Mouse (Mus musculus) MEL (cell line): ENCODE measurements at regions not wholly inside any gene's neighbourhood (a gene's known extent, or its start where the extent isn't known, plus 50 kb on each side); places are given as distances from the start of the nearest gene placed in this dataset.

Experiments used
- DNase-seq: peaks from one replicate; pipeline ENCODE4 v3.0.0; 2011; ENCODE audit warnings: low read depth, low spot score
- H3K27ac ChIP-seq: 2 replicates; pipeline ENCODE4 v1.5.1; 2012; ENCODE audit warnings: low read depth, mild to moderate bottlenecking, control low read depth, low read length, moderate library complexity; ENCODE audit not compliant: control insufficient read depth
- H3K27me3 ChIP-seq, 2 experiments: fragments of 150-350 bp in 1 of 2; sonication (generic) in 1 of 2; 2 replicates each; pipeline ENCODE4 v1.6.1; 2012; ENCODE audit warnings: low read length in 2 of 2, mild to moderate bottlenecking in 2 of 2, improper control_type of control experiment in 1 of 2, moderate library complexity in 1 of 2; ENCODE audit not compliant: insufficient read depth in 2 of 2, control insufficient read depth in 1 of 2
- H3K36me3 ChIP-seq, 2 experiments: 2 replicates each; pipeline ENCODE4 v1.6.1; 2012 to 2014; ENCODE audit warnings: low read length in 2 of 2, improper control_type of control experiment in 1 of 2, inconsistent platforms in 1 of 2, mild to moderate bottlenecking in 1 of 2; ENCODE audit not compliant: insufficient read depth in 2 of 2, control insufficient read depth in 1 of 2
- H3K4me1 ChIP-seq, 2 experiments: fragments of 150-350 bp in 1 of 2; sonication (generic) in 1 of 2; 2 replicates each; pipeline ENCODE4 v1.6.1; 2012; ENCODE audit warnings: low read length in 2 of 2, improper control_type of control experiment in 1 of 2, mild to moderate bottlenecking in 1 of 2; ENCODE audit not compliant: insufficient read depth in 2 of 2, control insufficient read depth in 1 of 2
- H3K4me3 ChIP-seq, 2 experiments: fragments of 150-350 bp in 1 of 2; sonication (generic) in 1 of 2; 2 replicates each; pipeline ENCODE4 v1.5.1; 2012; ENCODE audit warnings: low read depth in 2 of 2, low read length in 2 of 2, mild to moderate bottlenecking in 2 of 2, moderate library complexity in 2 of 2, control low read depth in 1 of 2, improper control_type of control experiment in 1 of 2; ENCODE audit not compliant: control insufficient read depth in 1 of 2, insufficient read depth in 1 of 2
- H3K79me2 ChIP-seq: 2 replicates; pipeline ENCODE4 v1.6.1; 2012; ENCODE audit warnings: mild to moderate bottlenecking, low read length, moderate library complexity; ENCODE audit not compliant: control insufficient read depth, poor library complexity, insufficient read depth
- H3K9ac ChIP-seq: 2 replicates; pipeline ENCODE4 v1.6.1; 2012; ENCODE audit warnings: low read depth, mild to moderate bottlenecking, control low read depth, low read length, moderate library complexity; ENCODE audit not compliant: control insufficient read depth, poor library complexity, severe bottlenecking
- H3K9me3 ChIP-seq: fragments of 150-350 bp; sonication (generic); replicated peaks from 2 replicates; pipeline ENCODE4 v1.6.1; 2012; ENCODE audit warnings: mild to moderate bottlenecking, low read length, improper control_type of control experiment, moderate library complexity; ENCODE audit not compliant: insufficient read depth
- BHLHE40 ChIP-seq: IDR thresholded peaks from 2 replicates; pipeline ENCODE4 v1.6.1; 2012; ENCODE audit warnings: low read depth, mild to moderate bottlenecking, inconsistent platforms, low read length, improper control_type of control experiment, borderline replicate concordance
- CHD1 ChIP-seq: IDR thresholded peaks from 2 replicates; pipeline ENCODE4 v1.6.1; 2012; ENCODE audit warnings: low read depth, mild to moderate bottlenecking, inconsistent platforms, low read length, improper control_type of control experiment
- CHD2 ChIP-seq: IDR thresholded peaks from 2 replicates; pipeline ENCODE4 v1.6.1; 2011; ENCODE audit warnings: low read length, improper control_type of control experiment
- CTCF ChIP-seq, 3 experiments: IDR thresholded peaks in 2 of 3; conservative IDR thresholded peaks in 1 of 3; 2 replicates each; pipeline ENCODE4 v1.5.1; 2011 to 2012; ENCODE audit warnings: low read length in 3 of 3, low read depth in 2 of 3, mild to moderate bottlenecking in 2 of 3, improper control_type of control experiment in 1 of 3, inconsistent platforms in 1 of 3, mixed read lengths in 1 of 3, moderate library complexity in 1 of 3; ENCODE audit not compliant: control insufficient read depth in 1 of 3, insufficient read depth in 1 of 3, poor library complexity in 1 of 3, severe bottlenecking in 1 of 3
- E2F4 ChIP-seq: IDR thresholded peaks from 2 replicates; pipeline ENCODE4 v1.6.1; 2011; ENCODE audit warnings: low read depth, low read length, improper control_type of control experiment, borderline replicate concordance
- ELF1 ChIP-seq: IDR thresholded peaks from 2 replicates; pipeline ENCODE4 v1.6.1; 2014; ENCODE audit warnings: low read depth, mild to moderate bottlenecking, inconsistent platforms, low read length, improper control_type of control experiment, moderate library complexity
- EP300 ChIP-seq, 2 experiments: IDR thresholded peaks; 2 replicates each; pipeline ENCODE4 v1.6.1; 2011; ENCODE audit warnings: improper control_type of control experiment in 2 of 2, low read length in 2 of 2, low read depth in 1 of 2, mild to moderate bottlenecking in 1 of 2
- ETS1 ChIP-seq: IDR thresholded peaks from 2 replicates; pipeline ENCODE4 v1.6.1; 2012; ENCODE audit warnings: low read depth, mild to moderate bottlenecking, inconsistent platforms, low read length, improper control_type of control experiment, moderate library complexity
- GABPA ChIP-seq: IDR thresholded peaks from 2 replicates; pipeline ENCODE4 v1.6.1; 2012; ENCODE audit warnings: low read depth, mild to moderate bottlenecking, inconsistent platforms, low read length, improper control_type of control experiment, moderate library complexity
- GATA1 ChIP-seq: IDR thresholded peaks from 2 replicates; pipeline ENCODE4 v1.6.1; 2011; ENCODE audit warnings: low read depth, low read length, improper control_type of control experiment
- HCFC1 ChIP-seq: IDR thresholded peaks from 2 replicates; pipeline ENCODE4 v1.6.1; 2012; ENCODE audit warnings: low read depth, mild to moderate bottlenecking, inconsistent platforms, low read length, improper control_type of control experiment, moderate library complexity
- JUND ChIP-seq: IDR thresholded peaks from 2 replicates; pipeline ENCODE4 v1.6.1; 2011; ENCODE audit warnings: low read depth, mild to moderate bottlenecking, improper control_type of control experiment, low read length
- MAZ ChIP-seq: IDR thresholded peaks from 2 replicates; pipeline ENCODE4 v1.6.1; 2012; ENCODE audit warnings: low read depth, mild to moderate bottlenecking, inconsistent platforms, low read length, improper control_type of control experiment
- MEF2A ChIP-seq: IDR thresholded peaks from 2 replicates; pipeline ENCODE4 v1.6.1; 2014; ENCODE audit warnings: low read depth, mild to moderate bottlenecking, inconsistent platforms, low read length, improper control_type of control experiment; ENCODE audit not compliant: poor library complexity, insufficient replicate concordance, severe bottlenecking; ENCODE audit errors: extremely low read depth
- MYB ChIP-seq: IDR thresholded peaks from 2 replicates; pipeline ENCODE4 v1.6.1; 2011; ENCODE audit warnings: mild to moderate bottlenecking, low read depth, low read length, improper control_type of control experiment
- MYC ChIP-seq: IDR thresholded peaks from 2 replicates; pipeline ENCODE4 v1.6.1; 2011; ENCODE audit warnings: low read depth, mild to moderate bottlenecking, low read length, improper control_type of control experiment, moderate library complexity
- NRF1 ChIP-seq: IDR thresholded peaks from 2 replicates; pipeline ENCODE4 v1.6.1; 2014; ENCODE audit warnings: low read depth, mild to moderate bottlenecking, inconsistent platforms, low read length, improper control_type of control experiment, moderate library complexity; ENCODE audit not compliant: poor library complexity, insufficient read depth, severe bottlenecking
- POLR2A ChIP-seq, 2 experiments: IDR thresholded peaks; 2 replicates each; pipeline ENCODE4 v1.6.1; 2011 to 2012; ENCODE audit warnings: low read length in 2 of 2, mild to moderate bottlenecking in 2 of 2, control low read depth in 1 of 2, improper control_type of control experiment in 1 of 2, low read depth in 1 of 2, moderate library complexity in 1 of 2; ENCODE audit not compliant: control insufficient read depth in 1 of 2, insufficient read depth in 1 of 2, poor library complexity in 1 of 2
- POLR2AphosphoS2 ChIP-seq: IDR thresholded peaks from 2 replicates; pipeline ENCODE4 v1.6.1; 2011; ENCODE audit warnings: low read length, improper control_type of control experiment
- POLR2AphosphoS5 ChIP-seq: IDR thresholded peaks from 2 replicates; pipeline ENCODE4 v1.6.1; 2012; ENCODE audit warnings: low read depth, borderline replicate concordance, mild to moderate bottlenecking, inconsistent platforms, low read length, moderate library complexity, mixed read lengths
- RCOR1 ChIP-seq: IDR thresholded peaks from 2 replicates; pipeline ENCODE4 v1.6.1; 2012; ENCODE audit warnings: low read depth, mild to moderate bottlenecking, inconsistent platforms, low read length, improper control_type of control experiment
- SMC3 ChIP-seq: IDR thresholded peaks from 2 replicates; pipeline ENCODE4 v1.6.1; 2011; ENCODE audit warnings: low read depth, low read length, improper control_type of control experiment
- TAL1 ChIP-seq: IDR thresholded peaks from 2 replicates; pipeline ENCODE4 v1.6.1; 2012; ENCODE audit warnings: mild to moderate bottlenecking, inconsistent platforms, low read length, moderate library complexity, mixed read lengths
- TBP ChIP-seq: IDR thresholded peaks from 2 replicates; pipeline ENCODE4 v1.8.0; 2011; ENCODE audit warnings: low read depth, low read length, improper control_type of control experiment
- USF1 ChIP-seq: IDR thresholded peaks from 2 replicates; pipeline ENCODE4 v1.6.1; 2014; ENCODE audit warnings: low read depth, mild to moderate bottlenecking, inconsistent platforms, low read length, improper control_type of control experiment, moderate library complexity
- USF2 ChIP-seq, 2 experiments: IDR thresholded peaks; 2 replicates each; pipeline ENCODE4 v1.6.1; 2011 to 2012; ENCODE audit warnings: improper control_type of control experiment in 2 of 2, low read length in 2 of 2, borderline replicate concordance in 1 of 2, inconsistent platforms in 1 of 2, low read depth in 1 of 2, mild to moderate bottlenecking in 1 of 2; ENCODE audit not compliant: insufficient read depth in 1 of 2
- ZNF384 ChIP-seq: IDR thresholded peaks from 2 replicates; pipeline ENCODE4 v1.6.1; 2012; ENCODE audit warnings: low read depth, mild to moderate bottlenecking, inconsistent platforms, low read length, improper control_type of control experiment

DNA sequence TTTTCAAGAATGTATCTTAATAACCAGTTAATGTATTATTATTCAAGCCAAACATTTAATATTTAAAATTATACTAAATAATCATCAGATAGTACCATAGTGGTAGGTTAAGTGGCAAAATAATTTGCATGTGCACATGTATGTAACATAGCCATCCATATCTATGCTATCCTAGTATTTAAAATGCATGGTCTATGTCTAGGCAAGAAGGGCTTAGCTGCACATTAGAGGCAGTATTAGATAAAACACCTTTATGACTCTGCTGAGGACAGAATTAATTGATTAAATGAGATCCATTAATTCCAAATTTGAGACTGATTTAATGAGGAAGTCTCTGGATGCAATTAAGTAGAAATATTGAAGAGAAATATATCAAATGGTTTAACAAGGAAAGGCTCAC is 586.3 kb downstream of the Basp1 start:
- H3K27ac ChIP-seq = no peak overlapping the region
- no peak overlapping the region for H3K9ac ChIP-seq
- DNase-seq = no peak
- no peaks in the 10 kb centered on the region for H3K79me2 ChIP-seq
- no peak for TF ChIP-seq MEF2A
- TF ChIP-seq CHD2 = no peak
- no peak for TF ChIP-seq ZNF384
- no peaks in the 10 kb centered on the region for H3K36me3 ChIP-seq
- H3K27me3 ChIP-seq = no peaks in the 10 kb centered on the region
- no peaks in the 10 kb centered on the region for H3K9me3 ChIP-seq
- H3K4me3 ChIP-seq = no peak overlapping the region
- H3K4me1 ChIP-seq = no peaks in the 10 kb centered on the region

DNA sequence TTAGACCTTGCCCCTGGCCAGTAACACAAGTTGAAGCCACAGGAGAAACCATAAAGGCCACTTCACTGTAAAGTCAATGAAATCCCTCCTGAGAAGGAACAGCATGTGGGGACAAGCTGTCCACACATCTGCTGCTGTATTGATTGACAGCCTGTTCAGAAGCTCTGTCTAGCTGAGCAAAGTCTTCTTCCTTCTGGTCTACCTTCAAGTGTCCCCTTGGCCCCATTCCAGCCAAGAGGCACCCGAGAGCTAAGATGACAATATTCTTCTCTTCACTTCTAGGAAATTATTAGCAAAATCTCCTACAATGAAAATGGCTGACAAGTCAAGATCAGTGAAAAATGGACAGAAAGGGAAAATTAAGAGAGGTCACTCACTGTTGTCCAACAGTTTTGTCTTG is 616.7 kb downstream of the Basp1 start:
- Histone ChIP-seq H3K4me1 (no peaks in the 10 kb centered on the region), H3K9ac (no peak overlapping the region), H3K4me3 (no peak overlapping the region)

DNA sequence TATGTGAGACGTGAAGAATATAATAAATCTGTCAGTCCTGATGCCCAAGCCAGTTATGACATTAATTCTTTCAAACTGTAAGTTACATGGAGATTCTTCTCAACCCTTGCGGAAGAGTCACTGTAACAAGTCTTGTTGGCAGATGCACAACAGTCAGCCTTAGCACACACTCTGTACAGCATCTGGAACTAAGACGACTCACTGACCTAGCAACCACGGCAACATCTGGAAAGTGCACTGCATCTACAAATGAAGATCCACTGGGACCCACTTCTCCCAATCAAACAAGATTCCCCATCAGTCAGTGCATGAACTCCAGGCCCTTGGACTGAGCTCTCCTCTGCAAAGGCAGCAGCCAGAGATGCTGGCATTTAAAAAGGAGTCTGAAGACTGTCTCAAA is 620.2 kb downstream of the Basp1 start:
- no peak for DNase-seq
- TF ChIP-seq USF2 (IDR thresholded peaks at IDR 0.05; ENCODE audit: borderline replicate concordance in 1 of 2, insufficient read depth in 1 of 2, low read depth in 1 of 2, low read length in 2 of 2) (no peak), BHLHE40 (no peak), MYB (no peak), RCOR1 (no peak), GABPA (no peak), POLR2AphosphoS5 (no peak), TAL1 (no peak), NRF1 (no peak), E2F4 (no peak), MYC (no peak), SMC3 (no peak), ELF1 (no peak), POLR2AphosphoS2 (no peak), CHD2 (no peak)

More for the DNA sequence above, 616.7 kb downstream of the Basp1 start:
- no peaks in the 10 kb centered on the region for H3K79me2 ChIP-seq
- TF ChIP-seq MYB = no peak
- no peak for TF ChIP-seq POLR2A (IDR thresholded peaks at IDR 0.05; ENCODE audit: control insufficient read depth in 1 of 2, insufficient read depth in 1 of 2, low read depth in 1 of 2, low read length in 2 of 2, poor library complexity in 1 of 2)
- TF ChIP-seq GABPA = no peak
- no peak for TF ChIP-seq USF2 (IDR thresholded peaks at IDR 0.05; ENCODE audit: borderline replicate concordance in 1 of 2, insufficient read depth in 1 of 2, low read depth in 1 of 2, low read length in 2 of 2)
- TF ChIP-seq POLR2AphosphoS5 = no peak
- TF ChIP-seq TBP = no peak
- TF ChIP-seq E2F4 = no peak
- no peak for TF ChIP-seq NRF1
- TF ChIP-seq EP300 (IDR thresholded peaks at IDR 0.05; ENCODE audit: low read depth in 1 of 2, low read length in 2 of 2) = no peak
- no peak for TF ChIP-seq MYC
- no peak for TF ChIP-seq HCFC1
- no peak for TF ChIP-seq USF1
- no peak for TF ChIP-seq ETS1
- TF ChIP-seq MAZ = no peak
- TF ChIP-seq TAL1 = no peak
- TF ChIP-seq JUND = no peak
- no peak for TF ChIP-seq GATA1
- TF ChIP-seq CHD1 = no peak
- no peak for TF ChIP-seq CTCF (IDR thresholded peaks at IDR 0.05 in 2 of 3, conservative IDR thresholded peaks at IDR 0.05 in 1 of 3; ENCODE audit: control insufficient read depth in 1 of 3, insufficient read depth in 1 of 3, low read depth in 2 of 3, low read length in 3 of 3, poor library complexity in 1 of 3, severe bottlenecking in 1 of 3)
- TF ChIP-seq POLR2AphosphoS2 = no peak
- H3K36me3 ChIP-seq = no peaks in the 10 kb centered on the region
- H3K9me3 ChIP-seq = no peaks in the 10 kb centered on the region
- no peak overlapping the region for H3K27ac ChIP-seq
- H3K27me3 ChIP-seq = no peaks in the 10 kb centered on the region
- no peak for DNase-seq

More for the DNA sequence above, 620.2 kb downstream of the Basp1 start:
- H3K4me3 ChIP-seq = no peak overlapping the region
- no peak overlapping the region for H3K27ac ChIP-seq
- no peaks in the 10 kb centered on the region for H3K9me3 ChIP-seq
- no peak overlapping the region for H3K9ac ChIP-seq
- no peaks in the 10 kb centered on the region for H3K36me3 ChIP-seq
- H3K27me3 ChIP-seq = no peaks in the 10 kb centered on the region
- H3K79me2 ChIP-seq = no peaks in the 10 kb centered on the region
- no peaks in the 10 kb centered on the region for H3K4me1 ChIP-seq
